Mouse (Mus musculus) frontal cortex, postnatal 14 days (tissue): ENCODE results near the gene Olfr1506.
"Not testable (repeated sequence)": the region's sequence is repeated elsewhere in the genome, so short reads cannot be mapped to it uniquely, and the experiment has no call there.

ENCODE experiments used
- DNase-seq, 2 experiments: peaks; one replicate each; pipeline ENCODE4 v3.0.0; 2022; ENCODE audit warnings: low spot score in 2 of 2

The Olfr1506 gene

DNA sequence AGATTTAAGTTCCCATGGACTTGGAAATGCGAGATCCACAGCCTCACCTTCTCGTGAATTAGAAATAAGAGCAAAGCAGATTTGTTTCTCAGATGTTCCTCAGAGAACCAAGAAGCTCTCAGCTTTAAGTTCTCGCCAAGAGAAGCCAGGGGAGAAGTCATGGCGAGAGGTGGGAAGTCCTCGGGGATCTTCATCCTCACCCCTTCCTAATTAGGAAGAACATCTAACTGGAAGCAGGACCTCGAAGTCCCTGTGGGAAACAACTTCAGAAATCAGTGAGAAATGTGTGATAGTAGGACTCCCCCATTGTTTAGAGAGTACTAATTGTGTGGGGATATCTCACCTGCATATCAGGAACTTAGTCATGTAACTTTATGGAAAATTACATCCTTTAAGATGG lies at the start of gene Olfr1506:
Olfr1506 (minus strand) TSS at position 101 of the 400 bp plus-strand sequence.
- DNase-seq: not testable (repeated sequence)

DNA sequence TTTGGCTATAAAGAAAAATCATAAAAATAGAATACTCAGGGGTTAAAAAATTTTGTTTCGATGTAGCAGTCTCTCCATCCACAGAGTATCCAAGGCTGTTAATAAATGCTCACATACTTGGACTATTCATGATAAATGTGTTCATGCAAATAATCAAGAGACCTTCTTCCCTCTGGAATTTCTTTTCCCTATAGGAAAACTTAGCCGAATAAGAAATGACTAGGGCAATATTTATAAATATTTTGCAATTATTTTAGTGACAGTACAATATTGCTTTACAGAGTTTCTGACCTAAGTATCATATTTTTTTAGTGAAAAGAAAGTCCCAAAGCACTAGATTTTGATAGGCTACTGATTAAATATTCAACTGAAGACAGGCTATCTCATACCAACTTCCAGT lies 46.6 kb upstream of the Olfr1506 start, which contains the start of gene Olfr1271:
Olfr1271 (minus strand) TSS at position 101 of the 400 bp plus-strand sequence.
- DNase-seq: no peak

DNA sequence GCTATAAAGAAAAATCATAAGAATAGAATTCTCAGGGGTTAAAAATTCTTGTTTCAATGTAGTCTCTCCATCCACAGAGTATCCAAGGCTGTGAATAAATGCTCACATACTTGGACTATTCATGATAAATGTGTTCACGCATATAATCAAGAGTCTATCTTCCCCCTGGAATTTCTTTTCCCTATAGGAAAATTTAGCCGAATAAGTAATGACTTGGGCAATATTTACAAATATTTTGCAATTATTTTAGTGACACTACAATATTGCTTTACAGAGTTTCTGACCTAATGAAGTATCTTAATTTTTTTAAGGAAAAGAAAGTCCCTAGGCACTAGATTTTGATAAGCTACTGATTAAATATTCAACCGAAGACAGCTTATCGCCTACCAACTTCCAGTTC lies 33.2 kb upstream of the Olfr1506 start, which contains the start of gene Olfr142:
Olfr142 (minus strand) TSS at position 101 of the 400 bp plus-strand sequence.
- DNase-seq: no peak

DNA sequence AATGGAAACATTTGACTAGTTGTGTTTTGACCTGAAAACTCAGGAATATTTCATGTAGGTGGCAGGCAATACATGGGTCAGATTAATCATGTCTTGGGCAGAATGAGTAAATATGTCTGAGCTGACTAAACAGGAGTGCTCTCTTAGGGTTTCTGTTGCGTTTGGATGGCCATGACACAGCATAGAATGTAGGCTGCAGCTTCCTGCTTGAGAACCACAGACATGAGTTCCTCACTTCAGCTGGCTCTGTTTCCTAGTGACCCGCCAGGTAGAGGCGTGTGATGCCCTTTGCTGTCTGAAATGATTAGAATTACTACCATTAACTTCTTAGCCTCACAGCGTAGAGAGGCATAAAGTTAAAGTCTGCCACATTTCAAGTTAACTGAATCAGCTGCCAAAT lies 24.7 kb downstream of the Olfr1506 start:
- not testable (repeated sequence) for DNase-seq

DNA sequence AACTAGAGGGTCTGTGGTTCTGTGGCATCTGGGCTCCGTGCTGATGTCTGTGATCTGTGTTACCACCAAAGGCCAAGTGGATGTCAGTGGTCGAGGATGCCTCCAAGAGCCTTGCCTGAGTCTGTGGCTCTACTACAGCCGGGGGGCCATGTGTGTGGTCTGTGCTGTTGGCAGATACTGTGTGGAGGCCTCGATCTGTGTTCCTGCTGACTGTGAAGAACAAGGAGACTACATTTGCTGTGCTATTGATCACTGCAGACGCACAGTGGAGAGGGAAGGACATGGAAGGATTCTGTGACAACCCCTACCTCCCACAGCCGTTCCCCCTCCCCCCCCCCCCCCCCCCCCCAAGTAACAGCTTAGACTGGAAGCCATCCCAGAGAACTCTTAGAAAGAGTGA lies 29.0 kb downstream of the Olfr1506 start:
- DNase-seq: not testable (repeated sequence)

DNA sequence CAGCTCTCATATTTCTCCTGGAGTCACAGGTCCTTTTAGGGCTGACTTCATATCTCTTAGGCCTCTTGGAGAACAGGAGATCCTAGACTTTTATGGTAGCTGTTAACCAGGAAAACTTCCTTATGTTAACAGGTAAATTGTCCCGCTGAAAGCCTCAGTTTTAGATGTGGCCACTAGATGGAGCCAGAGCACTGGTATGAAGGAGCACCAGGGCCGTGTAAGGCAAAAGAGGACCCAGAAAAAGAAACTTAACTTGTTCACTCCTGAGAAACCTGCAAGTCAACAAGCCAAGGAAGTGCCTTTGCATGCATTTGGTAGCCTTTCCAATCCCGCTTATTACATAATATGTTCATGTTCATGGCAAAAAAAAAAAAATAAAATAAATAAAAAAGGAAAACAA lies 29.5 kb downstream of the Olfr1506 start:
- DNase-seq: not testable (repeated sequence)

DNA sequence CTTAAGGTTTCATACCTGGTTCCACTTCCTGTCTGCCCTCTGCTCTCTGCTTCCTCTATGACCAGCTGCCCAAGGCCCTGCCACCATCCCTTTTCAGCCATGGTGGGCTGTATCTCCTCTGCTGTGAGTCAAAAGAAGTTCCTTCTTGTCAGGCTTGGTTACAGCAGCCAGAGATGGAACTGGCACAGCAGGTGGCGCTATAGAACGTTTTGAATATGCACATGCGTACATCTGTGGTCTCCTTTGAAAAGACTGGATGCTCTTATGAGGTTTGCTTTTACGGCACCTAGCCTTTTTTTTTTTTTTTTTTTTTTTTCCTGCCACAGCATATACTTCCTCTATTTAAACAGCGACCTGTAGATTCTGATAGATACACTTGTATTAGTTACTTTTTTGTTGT lies 37.2 kb downstream of the Olfr1506 start:
- not testable (repeated sequence) for DNase-seq

DNA sequence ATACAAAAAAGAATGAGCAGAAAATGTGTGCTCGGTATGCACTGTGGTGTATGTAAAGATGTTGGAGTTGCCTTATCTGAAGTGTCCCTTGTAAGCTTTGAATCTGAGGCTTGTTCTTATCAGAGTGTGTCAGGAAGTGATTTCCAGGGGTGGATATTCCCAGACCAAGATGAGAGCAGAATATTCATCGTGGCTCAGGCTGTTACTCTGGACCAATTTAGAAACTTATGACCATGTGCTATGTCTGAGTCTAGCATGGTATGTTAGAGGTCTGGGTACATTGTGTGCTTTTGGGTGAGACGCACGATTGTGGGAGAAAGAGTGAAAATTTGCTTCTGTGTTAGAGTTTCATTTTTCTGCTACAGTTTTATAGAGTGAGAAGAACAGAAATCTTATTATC lies 38.2 kb downstream of the Olfr1506 start:
- not testable (repeated sequence) for DNase-seq
